Mouse (Mus musculus): ENCODE results near the gene Cfap44. TPM values are rescaled to one million over a fixed set of nuclear protein-coding genes. Genes with fewer than 3 reads are reported as not detected.
"Not testable (repeated sequence)": the region's sequence is repeated elsewhere in the genome, so short reads cannot be mapped to it uniquely, and the experiment has no call there.

The Cfap44 gene
- total RNA-seq, 1 experiment from 2014 or later: 5.3 TPM

DNA sequence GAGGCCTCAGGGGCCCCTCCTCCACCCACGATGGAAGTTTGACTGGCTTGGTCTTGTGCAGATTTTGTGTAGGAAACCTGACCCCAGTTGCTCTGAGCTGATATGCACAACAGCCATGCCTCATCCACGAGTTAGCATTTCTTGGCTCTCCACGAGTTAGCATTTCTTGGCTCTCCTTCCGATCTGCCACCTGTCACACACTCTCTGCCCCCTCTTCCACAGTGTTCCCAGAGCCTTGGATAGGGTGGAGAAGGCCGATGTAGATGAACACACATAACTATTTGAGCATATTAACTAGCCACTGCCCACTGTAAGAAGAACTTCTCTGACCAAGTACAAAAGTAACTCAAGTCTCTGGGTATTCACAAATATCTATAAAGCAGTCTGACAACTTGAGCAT lies 33.9 kb downstream of the Cfap44 start:
- DNase-seq: no peak

DNA sequence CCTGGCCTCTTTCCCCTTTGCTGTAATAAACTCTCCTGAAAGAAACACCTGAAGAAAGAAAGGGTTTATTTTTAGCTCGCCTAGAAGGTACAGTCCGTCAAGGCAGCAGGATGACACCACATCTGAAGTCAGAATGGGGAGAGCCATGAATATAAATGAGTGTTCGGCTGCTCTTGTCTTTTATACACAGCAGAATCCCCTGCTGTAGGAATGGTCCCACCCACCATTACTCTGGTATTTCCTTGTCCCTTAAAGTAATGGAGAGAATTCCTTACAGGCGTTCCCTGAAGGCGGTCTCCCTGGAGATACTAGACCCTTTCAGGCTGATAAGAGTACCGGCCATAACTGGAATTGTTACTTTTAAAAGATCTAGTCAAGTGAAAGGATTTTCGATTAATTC lies 35.4 kb downstream of the Cfap44 start:
- DNase-seq: no peak

DNA sequence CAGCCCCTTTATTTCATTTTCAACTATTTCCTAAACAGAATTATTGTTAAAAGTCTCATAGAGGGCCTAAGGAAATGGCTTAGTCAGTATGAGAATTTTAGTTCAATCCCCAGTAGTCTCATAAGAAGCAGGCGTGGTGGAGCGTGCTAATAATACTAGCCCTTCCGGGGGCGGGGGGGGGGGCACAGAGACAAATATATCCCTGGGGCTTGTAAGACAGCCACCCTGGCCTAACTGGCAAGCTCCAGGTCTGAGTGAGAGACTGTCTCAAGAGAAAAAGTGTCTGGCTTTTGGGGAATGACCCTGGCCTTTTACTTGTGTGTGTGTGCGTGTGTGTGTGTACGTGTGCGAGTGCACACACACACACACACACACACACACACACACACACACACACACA lies 40.3 kb downstream of the Cfap44 start:
- no peak for DNase-seq

DNA sequence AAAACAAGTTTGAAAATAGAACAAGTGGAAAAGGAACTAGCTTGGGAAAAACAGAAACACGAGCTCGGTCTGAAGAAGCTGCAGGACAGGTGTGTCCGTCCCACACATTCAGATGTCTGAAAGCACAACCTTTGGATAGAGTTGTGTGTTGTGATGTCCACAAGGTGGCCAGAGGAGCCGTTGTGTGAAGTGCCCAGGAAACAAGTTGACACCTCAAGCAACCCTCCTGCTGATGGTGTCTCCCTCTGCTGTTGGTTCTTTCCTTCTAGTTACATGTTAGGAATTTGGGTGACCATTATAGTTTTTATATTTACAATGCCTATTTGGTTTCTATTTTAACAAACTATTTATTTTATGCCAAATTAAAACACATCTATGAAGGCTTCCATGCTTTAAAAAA lies 40.9 kb downstream of the Cfap44 start:
- no peak for DNase-seq

DNA sequence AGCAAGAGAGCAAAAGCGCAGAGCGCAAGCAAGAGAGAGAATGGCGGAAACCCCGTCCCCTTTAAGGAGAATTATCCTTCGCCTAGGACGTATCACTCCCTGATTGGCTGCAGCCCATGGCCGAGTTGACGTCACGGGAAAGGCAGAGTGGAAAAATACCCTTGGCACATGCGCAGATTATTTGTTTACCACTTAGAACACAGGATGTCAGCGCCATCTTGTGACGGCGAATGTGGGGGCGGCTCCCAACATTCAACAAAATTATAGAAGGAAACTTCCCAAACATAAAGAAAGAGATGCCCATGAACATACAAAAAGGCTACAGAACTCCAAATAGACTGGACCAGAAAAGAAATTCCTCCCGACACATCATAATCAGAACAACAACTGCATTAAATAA lies 47.3 kb downstream of the Cfap44 start:
- DNase-seq: not testable (repeated sequence)

DNA sequence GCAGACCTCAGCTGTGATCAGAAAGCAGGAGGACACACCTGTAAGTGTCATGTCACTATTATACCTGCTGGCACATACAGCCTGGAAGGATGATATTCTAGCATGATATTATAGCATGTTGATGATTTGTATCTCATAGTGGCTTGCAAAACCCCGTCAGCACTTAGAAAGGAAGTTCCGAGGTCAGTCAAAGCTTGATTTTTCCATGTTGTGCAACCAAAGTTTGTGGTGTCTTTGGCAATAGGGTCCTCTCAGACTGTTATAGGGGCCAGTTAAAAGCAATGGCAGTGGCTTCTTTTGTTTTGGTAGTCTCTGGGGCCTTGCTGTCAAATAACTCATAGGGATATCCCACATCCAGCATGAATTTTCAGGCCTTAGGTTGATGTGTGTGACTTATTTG lies 63.3 kb downstream of the Cfap44 start:
- DNase-seq: no peak

DNA sequence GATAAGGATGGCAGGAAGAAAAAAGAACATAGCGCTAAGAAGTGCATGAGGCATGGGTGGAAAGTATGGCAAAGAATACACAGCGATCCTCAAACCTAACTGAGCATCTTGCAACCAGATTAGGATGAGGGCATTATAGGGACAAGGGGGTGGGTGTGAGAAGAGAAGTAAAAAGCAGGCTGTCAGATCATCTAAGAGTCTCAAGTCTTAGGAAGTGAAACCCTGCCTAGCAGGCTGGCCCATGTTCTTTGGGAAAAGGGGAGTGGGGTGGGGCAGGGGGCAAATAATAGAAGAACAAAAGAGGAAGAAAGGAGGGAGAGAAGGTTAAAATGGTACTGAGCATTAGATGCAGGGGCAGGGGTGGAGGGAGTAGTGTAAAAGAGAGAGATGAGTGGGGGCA lies 64.2 kb downstream of the Cfap44 start:
- DNase-seq: no peak

DNA sequence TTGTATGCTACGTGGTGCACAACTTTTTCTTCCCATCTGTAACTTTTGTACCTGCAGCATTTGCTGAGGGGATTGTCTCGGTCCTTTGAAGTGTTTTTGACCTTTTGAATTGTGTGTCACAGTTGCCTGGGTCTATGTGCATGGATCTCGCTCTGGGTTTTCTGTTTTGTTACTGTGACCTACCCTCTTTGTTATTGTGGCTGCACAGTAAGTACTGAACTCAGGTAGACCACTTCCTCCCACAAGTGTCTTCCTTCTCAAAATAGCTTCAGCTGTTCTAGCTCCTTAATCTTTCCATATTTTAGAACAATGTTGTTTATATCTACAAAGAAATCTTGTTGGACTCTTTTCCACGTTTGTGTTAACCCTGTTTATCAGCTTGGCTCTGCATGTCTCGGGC lies 66.3 kb downstream of the Cfap44 start:
- no peak for DNase-seq

DNA sequence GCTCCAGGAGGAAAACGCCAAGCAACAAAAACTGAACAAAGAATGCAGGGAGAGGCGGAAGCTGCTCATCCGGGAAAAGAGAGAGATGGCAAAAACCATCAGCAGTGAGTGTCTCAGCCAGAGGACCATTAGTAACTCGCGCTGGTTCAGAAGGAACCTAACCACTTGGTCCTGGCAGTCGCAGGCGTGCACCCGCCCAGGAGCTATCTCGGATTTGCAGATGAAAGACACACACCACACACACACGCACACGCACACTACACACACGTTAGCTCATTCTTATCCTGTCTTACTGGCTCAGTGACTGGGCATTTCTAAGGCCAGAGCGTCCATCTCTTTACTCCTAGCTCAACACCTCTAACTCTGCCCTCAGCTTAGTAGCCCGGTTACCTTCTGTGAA lies 80.7 kb downstream of the Cfap44 start:
- no peak for DNase-seq

DNA sequence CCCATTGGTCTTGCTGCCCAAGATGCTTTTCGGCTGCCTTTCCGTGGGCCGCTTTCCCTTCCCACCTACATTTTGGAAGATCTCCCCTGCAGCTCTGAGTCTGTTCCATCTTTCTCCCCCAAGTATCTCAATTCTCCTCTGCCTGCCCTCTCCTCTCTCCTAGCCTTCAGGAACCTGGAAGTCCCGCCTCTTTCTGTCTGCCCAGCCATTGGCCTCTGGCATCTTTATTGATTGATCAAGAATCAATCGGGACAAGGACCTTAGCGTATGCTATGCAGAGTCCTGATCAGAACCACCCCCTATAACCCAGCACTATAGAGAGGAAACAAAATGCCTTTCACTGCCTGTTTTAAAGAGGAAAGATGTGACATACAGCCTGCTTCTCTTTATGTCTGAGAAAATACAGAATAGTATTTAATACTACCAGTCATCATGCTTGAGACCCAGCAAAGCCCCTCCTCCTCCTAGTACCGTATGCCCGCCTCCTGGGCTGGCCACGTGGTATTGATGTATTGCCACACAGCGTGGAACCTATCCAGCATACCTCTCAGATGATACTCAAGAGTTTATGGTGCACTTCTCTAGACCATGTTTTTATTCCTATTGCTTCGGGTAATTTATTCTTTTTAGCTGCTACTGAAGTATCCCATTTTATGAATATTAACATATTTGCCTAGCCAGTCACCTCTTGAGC lies 81.2 kb downstream of the Cfap44 start:
- DNase-seq: no peak

DNA sequence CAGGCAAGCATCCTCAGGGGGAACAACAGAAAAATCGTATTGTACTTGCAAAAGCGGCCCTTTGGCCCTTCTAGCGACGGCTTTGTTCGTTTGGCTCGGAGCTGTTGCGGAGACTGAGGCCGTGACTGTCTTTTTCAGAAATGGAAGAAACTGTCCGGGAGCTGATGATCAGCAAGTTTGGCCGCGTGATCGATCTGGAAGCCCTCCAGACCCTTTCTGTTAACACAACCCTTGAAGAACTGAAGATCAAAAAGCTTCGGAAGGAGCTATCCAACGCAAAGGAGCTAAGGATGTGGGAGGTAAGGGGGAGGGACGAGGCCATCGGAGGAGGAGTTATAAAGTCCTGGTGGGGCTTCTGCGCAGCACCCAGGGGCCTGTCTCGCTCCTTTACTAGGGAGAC lies 84.2 kb downstream of the Cfap44 start:
- DNase-seq: no peak

DNA sequence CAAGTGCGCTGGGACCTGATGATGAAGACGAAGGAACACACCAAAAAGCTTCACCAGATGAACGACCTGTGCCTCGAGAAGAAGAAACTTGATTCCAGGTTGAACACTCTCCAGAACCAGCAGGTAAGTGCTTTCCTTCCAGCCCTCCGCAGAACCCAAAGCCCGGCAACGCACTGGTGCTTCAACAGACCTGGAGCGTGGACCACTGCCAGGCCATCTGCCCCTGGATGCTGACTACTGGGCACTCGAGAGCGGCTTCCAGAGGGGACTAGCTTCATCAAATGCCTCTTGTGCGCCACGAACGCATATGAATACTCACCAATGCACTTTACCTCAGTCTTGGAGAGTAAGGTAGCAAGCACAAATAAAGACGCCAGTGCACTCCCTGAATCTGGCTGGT lies 85.3 kb downstream of the Cfap44 start:
- no peak for DNase-seq

DNA sequence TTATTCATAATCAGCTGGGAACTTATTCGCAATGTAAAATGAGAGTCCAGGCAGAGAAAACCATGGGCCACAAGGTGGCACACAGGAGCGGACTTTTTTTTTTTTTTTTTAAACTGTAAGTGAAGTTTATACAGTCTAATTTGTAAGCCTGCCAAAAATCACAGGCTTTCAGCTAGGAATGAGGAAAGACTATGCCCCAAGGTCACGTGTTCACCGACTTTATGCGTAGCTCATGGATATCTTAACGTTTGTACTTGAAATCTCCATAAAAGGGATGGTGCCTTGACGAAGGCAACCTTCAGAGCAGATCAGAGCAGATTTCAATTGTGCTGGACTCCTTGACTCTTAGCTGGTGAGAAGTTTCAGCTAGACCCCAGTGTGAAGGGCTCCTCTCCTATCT lies 86.0 kb downstream of the Cfap44 start:
- no peak for DNase-seq

DNA sequence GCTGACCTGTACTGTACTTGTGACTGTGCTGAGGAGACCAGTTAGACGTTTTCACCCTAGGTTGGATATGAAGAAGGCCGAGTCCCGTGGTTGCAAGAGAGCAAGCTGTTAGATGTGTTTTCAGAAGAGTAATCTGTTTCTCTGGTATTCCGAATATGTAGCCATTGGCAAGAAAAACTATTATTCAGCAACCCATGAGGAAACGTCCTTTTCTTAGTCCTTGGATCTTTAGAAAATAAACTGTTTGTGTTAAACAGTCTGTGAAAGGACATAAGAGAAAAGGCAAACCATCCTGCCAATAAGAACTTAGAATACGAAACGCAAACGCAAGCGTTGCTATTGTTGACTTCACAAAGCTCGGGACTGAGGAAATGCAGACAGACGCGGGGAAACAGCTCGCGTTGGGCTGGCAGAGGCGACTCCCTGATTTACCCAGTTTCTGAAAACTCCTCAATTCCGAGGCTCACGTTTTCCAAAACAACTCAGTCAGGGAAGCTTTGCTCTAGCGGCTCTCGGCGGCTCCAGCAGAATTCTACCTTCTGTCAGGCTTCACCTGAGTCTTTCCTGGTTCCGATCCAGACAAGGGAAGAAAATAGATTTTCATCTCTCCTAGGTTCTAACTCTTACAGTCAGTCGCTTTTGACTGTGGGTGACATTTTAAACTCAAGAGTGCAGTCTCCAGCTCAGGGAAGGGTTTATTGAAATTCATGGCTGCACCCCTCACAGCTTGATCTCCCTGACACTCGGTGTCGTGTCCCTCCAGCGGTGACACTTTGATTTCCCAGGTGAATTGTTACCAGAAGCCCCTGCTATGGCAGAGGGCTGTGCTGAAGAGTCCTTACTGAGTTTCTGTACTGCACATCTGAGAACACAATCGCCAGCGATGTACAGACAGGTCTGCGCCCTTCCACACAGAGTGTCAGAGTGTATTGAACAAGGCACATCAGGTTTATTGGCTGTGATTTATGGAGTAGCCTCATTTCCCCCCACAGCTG lies 87.3 kb downstream of the Cfap44 start:
- no peak for DNase-seq

DNA sequence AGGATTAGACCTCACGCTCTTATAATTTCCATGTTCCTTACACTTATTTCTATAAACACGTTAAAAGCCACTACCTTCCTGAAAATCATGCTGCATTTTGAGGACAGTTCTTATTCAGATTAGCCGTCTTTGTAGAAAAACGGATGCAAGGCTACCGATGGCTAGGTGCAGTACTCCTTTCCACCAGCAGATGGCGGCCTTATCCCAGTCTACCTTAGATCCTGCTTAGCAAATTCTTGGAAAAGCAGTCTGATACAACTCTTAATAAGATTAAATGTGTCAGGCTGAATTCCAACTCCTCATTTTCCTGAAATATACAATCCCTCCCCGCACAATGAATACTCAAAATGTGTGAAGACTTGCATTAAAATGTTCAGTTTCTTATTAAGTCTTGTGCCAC lies 89.5 kb downstream of the Cfap44 start:
- peak; percentile 86 for DNase-seq

DNA sequence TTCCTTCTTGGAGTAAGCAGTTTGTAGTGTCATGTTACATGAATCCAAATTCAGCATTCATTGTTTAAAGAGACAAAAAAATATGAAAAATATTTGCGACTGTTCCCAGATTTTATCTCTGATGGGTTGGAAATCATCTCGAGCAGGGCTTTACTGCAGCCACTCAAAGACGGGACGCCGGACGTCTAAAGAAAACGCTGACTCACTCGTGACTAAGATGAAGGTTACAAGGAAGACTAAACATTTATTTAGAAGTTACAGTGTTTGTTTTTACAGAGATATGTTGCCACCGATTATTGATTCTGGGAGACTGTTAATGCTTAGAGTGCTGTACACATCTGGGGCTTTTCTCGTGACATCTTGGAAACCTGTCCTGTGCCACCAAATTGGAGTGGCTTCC lies 90.2 kb downstream of the Cfap44 start:
- DNase-seq: no peak

DNA sequence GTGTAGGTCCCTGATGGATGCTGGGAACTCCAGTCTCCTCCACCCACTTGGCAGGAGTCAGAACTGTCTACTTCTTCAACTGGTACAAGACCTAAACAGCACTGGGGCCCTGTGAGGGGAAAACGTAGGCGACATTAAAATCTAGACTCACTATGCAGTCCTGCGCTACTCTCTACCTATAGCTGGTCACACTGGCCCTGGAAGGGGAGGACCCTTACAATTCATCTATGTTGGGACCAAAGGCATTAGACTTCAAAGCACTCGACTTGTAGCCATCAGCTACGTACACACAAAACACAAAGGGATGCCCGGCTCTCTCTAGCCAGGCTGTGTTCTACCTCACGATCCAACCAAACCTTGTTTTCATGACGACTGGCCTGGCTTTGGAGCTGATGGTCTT lies 91.1 kb downstream of the Cfap44 start:
- no peak for DNase-seq

DNA sequence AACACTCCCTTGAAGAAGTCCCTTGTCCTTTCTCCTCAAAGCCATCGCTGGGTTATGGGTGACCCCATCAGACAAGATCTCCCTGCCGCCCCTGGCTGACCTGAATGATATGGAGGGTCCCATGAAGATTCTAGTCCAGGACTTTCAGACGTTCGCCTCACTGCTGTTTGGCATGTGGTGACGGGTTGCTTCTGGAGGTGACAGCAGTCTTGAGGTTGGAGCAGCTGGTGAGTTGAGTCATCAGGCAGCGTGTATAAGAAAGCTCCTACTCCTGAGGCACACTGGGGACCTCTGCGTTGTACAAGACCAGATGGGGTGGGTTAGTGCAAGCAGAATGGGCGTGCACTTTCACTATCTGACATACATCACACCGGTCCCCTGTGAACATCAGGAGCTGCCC lies 92.0 kb downstream of the Cfap44 start:
- DNase-seq: no peak

DNA sequence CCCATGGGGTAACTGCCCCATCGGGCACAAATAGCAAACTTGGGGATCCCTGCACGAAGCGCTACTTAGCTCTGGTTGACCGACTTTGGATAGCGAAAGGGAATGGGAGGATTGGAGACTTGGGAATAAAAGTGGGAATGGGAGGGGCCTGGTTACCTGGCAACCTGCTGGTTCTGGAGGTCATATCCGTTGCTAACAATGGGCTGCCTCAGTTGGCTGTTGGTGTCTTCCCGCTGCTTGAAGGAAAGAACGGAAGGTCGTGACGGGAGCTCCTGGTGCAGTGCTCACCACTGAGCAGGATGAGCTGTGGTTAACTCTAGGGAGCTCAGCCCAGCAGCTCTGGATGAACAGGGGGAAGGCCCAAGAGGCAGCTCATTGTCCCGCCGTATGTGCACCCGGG lies 92.6 kb downstream of the Cfap44 start:
- DNase-seq: no peak

DNA sequence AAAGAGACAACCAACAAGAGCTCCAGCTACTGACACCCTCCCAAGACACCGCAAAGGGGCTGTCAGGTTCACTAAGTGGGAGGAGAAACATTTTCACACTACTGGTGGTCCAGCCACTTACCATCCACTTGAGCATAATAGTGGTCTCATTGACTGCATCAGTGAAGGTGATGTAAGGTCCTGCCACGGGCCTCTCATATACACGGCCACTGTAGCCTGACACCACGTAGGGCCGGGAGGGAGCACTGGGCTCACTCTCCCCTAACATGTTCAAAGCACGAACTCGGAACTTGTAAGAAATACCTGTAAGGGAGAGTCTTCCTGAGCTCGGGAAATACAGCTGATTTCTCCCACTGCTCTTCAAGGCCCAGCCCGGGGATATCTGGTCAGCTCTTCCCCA lies 96.5 kb downstream of the Cfap44 start:
- no peak for DNase-seq

DNA sequence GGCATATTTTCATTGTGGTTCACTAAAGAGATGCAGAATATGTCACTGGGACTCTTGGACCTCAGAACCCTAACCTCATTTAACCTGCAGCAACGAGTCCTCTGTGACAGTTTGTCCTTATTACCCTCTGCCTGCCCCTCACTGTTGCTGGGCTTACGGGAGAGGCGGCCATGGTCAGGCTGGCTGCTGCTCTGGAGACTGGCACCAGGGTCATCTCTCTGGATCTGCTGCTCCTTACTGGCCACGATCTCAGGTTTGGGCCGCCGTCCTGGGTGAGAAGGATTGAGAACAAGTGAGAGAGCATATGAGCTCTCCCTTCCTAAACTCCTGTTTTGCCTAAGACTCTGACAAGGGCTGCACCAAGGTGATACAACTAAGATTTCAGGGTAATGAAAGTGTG lies 97.6 kb downstream of the Cfap44 start:
- DNase-seq: no peak

DNA sequence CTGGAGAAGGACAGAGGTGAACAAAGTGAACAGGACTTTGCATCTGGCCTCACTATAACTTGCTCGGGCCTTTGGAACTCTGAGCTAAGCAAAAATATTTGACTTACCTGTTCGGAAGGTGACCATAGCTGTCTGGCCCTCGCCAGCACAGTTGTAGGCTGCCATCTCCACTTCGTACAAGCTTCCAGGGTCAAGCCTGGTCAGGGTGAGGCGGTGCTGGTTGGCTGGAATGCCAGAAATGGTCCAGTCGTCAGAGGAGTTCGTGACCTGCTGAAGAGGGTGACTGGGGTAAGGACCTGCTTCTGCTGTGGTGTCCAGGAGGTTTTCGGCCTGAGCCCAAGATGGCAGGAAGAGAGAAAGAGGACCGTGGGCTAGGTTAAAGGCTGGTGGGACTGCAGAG lies 98.1 kb downstream of the Cfap44 start:
- no peak for DNase-seq

DNA sequence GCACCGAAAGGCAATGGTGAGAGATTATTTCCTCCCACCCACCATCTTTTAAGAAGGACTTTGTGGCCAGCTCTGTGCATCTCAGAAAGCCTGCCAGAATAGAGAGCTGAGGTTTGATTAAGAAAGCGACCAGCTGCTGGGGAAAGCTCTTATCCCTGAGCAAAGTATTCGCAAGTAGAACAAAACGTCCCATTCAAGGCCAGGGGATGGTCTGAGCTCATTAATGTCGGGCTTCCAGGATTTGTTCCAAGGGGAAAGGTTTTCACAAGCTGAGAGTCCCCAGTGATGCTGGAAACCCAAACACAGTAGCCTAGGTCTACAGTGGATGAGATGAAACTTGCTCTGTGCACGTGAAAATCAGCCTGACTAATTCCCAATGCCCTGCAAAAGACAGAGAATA lies 99.3 kb downstream of the Cfap44 start:
- no peak for DNase-seq

Measured in adrenal gland, postnatal 25 days (tissue).